Mouse (Mus musculus) splenic B cell, adult 2 months (primary cell): ENCODE measurements at regions not wholly inside any gene's neighbourhood (a gene's known extent, or its start where the extent isn't known, plus 50 kb on each side); places are given as distances from the start of the nearest gene placed in this dataset.
"Not testable (repeated sequence)": the region's sequence is repeated elsewhere in the genome, so short reads cannot be mapped to it uniquely, and the experiment has no call there.

Experiments
- DNase-seq: peaks from one replicate; pipeline ENCODE4 v3.0.0-alpha.2; 2011; ENCODE audit warnings: low read depth, low spot score
- H3K27me3 ChIP-seq: 2 replicates; pipeline ENCODE4 v1.6.1; 2012; ENCODE audit warnings: mild to moderate bottlenecking, low read length, moderate library complexity, mixed read lengths; ENCODE audit not compliant: control insufficient read depth, poor library complexity, insufficient read depth, severe bottlenecking
- H3K36me3 ChIP-seq: 2 replicates; pipeline ENCODE4 v1.6.1; 2012; ENCODE audit warnings: mild to moderate bottlenecking, low read length, moderate library complexity, mixed read lengths; ENCODE audit not compliant: control insufficient read depth, poor library complexity, insufficient read depth, severe bottlenecking

GRCm38 (mm10) chrX:35683332-35683731, 205.3 kb upstream of the Dock11 start:
- H3K27me3 ChIP-seq, H3K36me3 ChIP-seq: not testable (repeated sequence)
- DNase-seq = peak; percentile 1
